Mouse (Mus musculus) heart, embryonic 13.5 days (tissue): ENCODE results near the gene Ankrd39. TPM values are rescaled to one million over a fixed set of nuclear protein-coding genes. Genes with fewer than 3 reads are reported as not detected.

ENCODE experiments used
- ATAC-seq: fragments of 200-750 bp; cut with Nextera tagmentation; 2 replicates; pipeline ENCODE4 v1.8.0; 2017; ENCODE audit warnings: moderate TSS enrichment; ENCODE audit not compliant: insufficient number of reproducible peaks, low FRiP score, low TSS enrichment; ENCODE audit errors: extremely low read depth
- H3K27ac ChIP-seq: fragments of 300-500 bp; sonication (generic); replicated peaks from 2 replicates; pipeline ENCODE4 v1.5.1; 2015; ENCODE audit warnings: moderate library complexity, mild to moderate bottlenecking, inconsistent platforms
- H3K27me3 ChIP-seq: fragments of 300-500 bp; sonication (generic); replicated peaks from 2 replicates; pipeline ENCODE4 v1.6.1; 2015; ENCODE audit warnings: mild to moderate bottlenecking, inconsistent platforms
- H3K36me3 ChIP-seq: fragments of 300-500 bp; sonication (generic); 2 replicates; pipeline ENCODE4 v1.6.1; 2015; ENCODE audit warnings: mild to moderate bottlenecking, inconsistent platforms
- H3K4me1 ChIP-seq: fragments of 300-500 bp; sonication (generic); 2 replicates; pipeline ENCODE4 v1.6.1; 2015; ENCODE audit warnings: inconsistent platforms
- H3K4me2 ChIP-seq: fragments of 300-500 bp; sonication (generic); 2 replicates; pipeline ENCODE4 v1.6.1; 2015; ENCODE audit warnings: inconsistent platforms, mild to moderate bottlenecking, moderate library complexity
- H3K4me3 ChIP-seq: fragments of 300-500 bp; sonication (generic); 2 replicates; pipeline ENCODE4 v1.5.1; 2015; ENCODE audit warnings: moderate library complexity, mild to moderate bottlenecking, inconsistent platforms
- H3K9ac ChIP-seq: fragments of 300-500 bp; sonication (generic); 2 replicates; pipeline ENCODE4 v1.6.1; 2015; ENCODE audit warnings: inconsistent platforms, mild to moderate bottlenecking, moderate library complexity
- H3K9me3 ChIP-seq: fragments of 300-500 bp; sonication (generic); 2 replicates; pipeline ENCODE4 v1.6.1; 2016; ENCODE audit warnings: inconsistent platforms
- WGBS: fragments of 180-500 bp; shearing (Covaris S2); methylation state at CpG from one replicate; pipeline ENCODE4 v1.1.7; 2015; ENCODE audit warnings: mixed read lengths; 5-methylcytosine and 5-hydroxymethylcytosine counted together
- polyA plus RNA-seq: library from polyadenylated mRNA; unstranded; fragments of >200 nt; fragmentation: Nextera tagmentation; extraction: Ambion mirVana; gene quantifications from 2 replicates; pipeline ENCODE4 v1.2.1, GENCODE M21; 2015

Gene Ankrd39
- polyA plus RNA-seq, 1 experiment from 2014 or later, result 23.6 TPM

- H3K27ac ChIP-seq, result peak overlapping the region; percentile 16; the same call in 1 of the 2 replicates
- peaks cover 51% of the 10 kb centered on the region for H3K36me3 ChIP-seq
- no peaks in the 10 kb centered on the region for H3K27me3 ChIP-seq
- H3K4me3 ChIP-seq, result no peak overlapping the region
- 19% methylated on average over 1 of the region's 1 CpGs for WGBS
- no peak for ATAC-seq
- peaks cover 57% of the 10 kb centered on the region for H3K4me1 ChIP-seq
- no peak overlapping the region for H3K4me2 ChIP-seq
- no peak overlapping the region for H3K9ac ChIP-seq
- H3K9me3 ChIP-seq, result no peaks in the 10 kb centered on the region
Measured at GRCm38 (mm10) chr1:36528351-36528750, 18.9 kb downstream of the Ankrd39 start.

- H3K4me3 ChIP-seq, result no peak overlapping the region
- ATAC-seq, result no peak
- H3K9me3 ChIP-seq, result no peaks in the 10 kb centered on the region
- peaks cover 56% of the 10 kb centered on the region for H3K36me3 ChIP-seq
- no peak overlapping the region for H3K4me2 ChIP-seq
- H3K9ac ChIP-seq, result no peak overlapping the region
- WGBS, result 86% methylated on average over 10 of the region's 10 CpGs
- peaks cover 62% of the 10 kb centered on the region for H3K4me1 ChIP-seq
- no peaks in the 10 kb centered on the region for H3K27me3 ChIP-seq
- no peak overlapping the region for H3K27ac ChIP-seq
Measured at GRCm38 (mm10) chr1:36526903-36527302, 20.3 kb downstream of the Ankrd39 start.

GRCm38 (mm10) chr1:36525774-36526173 lies 21.5 kb downstream of the Ankrd39 start:
- WGBS, result 90% methylated on average over 12 of the region's 12 CpGs
- no peaks in the 10 kb centered on the region for H3K9me3 ChIP-seq
- ATAC-seq, result no peak
- no peak overlapping the region for H3K4me2 ChIP-seq
- H3K9ac ChIP-seq, result no peak overlapping the region
- H3K27me3 ChIP-seq, result no peaks in the 10 kb centered on the region
- peaks cover 63% of the 10 kb centered on the region for H3K36me3 ChIP-seq
- no peak overlapping the region for H3K27ac ChIP-seq
- H3K4me1 ChIP-seq, result peaks cover 51% of the 10 kb centered on the region
- no peak overlapping the region for H3K4me3 ChIP-seq

GRCm38 (mm10) chr1:36524058-36524457 lies 23.2 kb downstream of the Ankrd39 start:
- H3K36me3 ChIP-seq, result peaks cover 77% of the 10 kb centered on the region
- peaks cover 40% of the 10 kb centered on the region for H3K4me1 ChIP-seq
- no peaks in the 10 kb centered on the region for H3K9me3 ChIP-seq
- H3K9ac ChIP-seq, result no peak overlapping the region
- H3K27ac ChIP-seq, result peak overlapping the region; percentile 91
- H3K4me2 ChIP-seq, result no peak overlapping the region
- no peaks in the 10 kb centered on the region for H3K27me3 ChIP-seq
- no peak for ATAC-seq
- no peak overlapping the region for H3K4me3 ChIP-seq
- 60% methylated on average over 5 of the region's 5 CpGs for WGBS

- 44% methylated on average over 9 of the region's 9 CpGs for whole genome bisulfite sequencing
- peak; percentile 58; the same call in 1 of the 2 replicates for ATAC-seq
- Histone ChIP-seq H3K4me1 (peaks cover 43% of the 10 kb centered on the region), H3K27ac (peak overlapping the region; percentile 91), H3K4me3 (no peak overlapping the region), H3K4me2 (0 out of 2 replicates have a peak overlapping the region, but pooled peaks have one; percentile 4), H3K9ac (peak overlapping the region; percentile 41; the same call in 1 of the 2 replicates), H3K27me3 (no peaks in the 10 kb centered on the region), H3K9me3 (no peaks in the 10 kb centered on the region), H3K36me3 (peaks cover 83% of the 10 kb centered on the region)
Measured at GRCm38 (mm10) chr1:36523332-36524013, 23.8 kb downstream of the Ankrd39 start.

GRCm38 (mm10) chr1:36522210-36522609 lies 25.0 kb downstream of the Ankrd39 start:
- no peak overlapping the region for H3K4me2 ChIP-seq
- H3K9ac ChIP-seq, result 0 out of 2 replicates have a peak overlapping the region, but pooled peaks have one; percentile 1
- no peaks in the 10 kb centered on the region for H3K27me3 ChIP-seq
- peaks cover 88% of the 10 kb centered on the region for H3K36me3 ChIP-seq
- WGBS, result 88% methylated on average over 7 of the region's 7 CpGs
- H3K4me3 ChIP-seq, result no peak overlapping the region
- peak overlapping the region; percentile 91 for H3K27ac ChIP-seq
- peaks cover 44% of the 10 kb centered on the region for H3K4me1 ChIP-seq
- no peak for ATAC-seq
- H3K9me3 ChIP-seq, result no peaks in the 10 kb centered on the region

- H3K9me3 ChIP-seq, result no peaks in the 10 kb centered on the region
- ATAC-seq, result no peak
- H3K4me3 ChIP-seq, result no peak overlapping the region
- peaks cover 78% of the 10 kb centered on the region for H3K36me3 ChIP-seq
- 81% methylated on average over 11 of the region's 11 CpGs for WGBS
- H3K4me1 ChIP-seq, result peaks cover 62% of the 10 kb centered on the region
- H3K27me3 ChIP-seq, result no peaks in the 10 kb centered on the region
- H3K9ac ChIP-seq, result no peak overlapping the region
- H3K27ac ChIP-seq, result no peak overlapping the region
- H3K4me2 ChIP-seq, result no peak overlapping the region
Measured at GRCm38 (mm10) chr1:36519626-36520025, 27.6 kb downstream of the Ankrd39 start.

- Histone ChIP-seq H3K27ac (no peak overlapping the region), H3K4me1 (peaks cover 62% of the 10 kb centered on the region), H3K4me3 (no peak overlapping the region), H3K36me3 (peaks cover 76% of the 10 kb centered on the region), H3K9ac (0 out of 2 replicates have a peak overlapping the region, but pooled peaks have one; percentile 61), H3K27me3 (no peaks in the 10 kb centered on the region), H3K9me3 (no peaks in the 10 kb centered on the region), H3K4me2 (no peak overlapping the region)
- ATAC-seq, result no peak
- WGBS, result 80% methylated on average over 3 of the region's 3 CpGs
Measured at GRCm38 (mm10) chr1:36518259-36518658, 29.0 kb downstream of the Ankrd39 start.

GRCm38 (mm10) chr1:36513718-36514117 lies 33.5 kb downstream of the Ankrd39 start:
- no peak for ATAC-seq
- peak overlapping the region; percentile 87 for H3K9ac ChIP-seq
- H3K4me2 ChIP-seq, result peak overlapping the region; percentile 96
- H3K4me3 ChIP-seq, result peak overlapping the region; percentile 72
- WGBS, result 62% methylated on average over 2 of the region's 2 CpGs
- H3K36me3 ChIP-seq, result peaks cover 32% of the 10 kb centered on the region
- peaks cover 3% of the 10 kb centered on the region; the same call in 1 of the 2 replicates for H3K9me3 ChIP-seq
- H3K27ac ChIP-seq, result no peak overlapping the region
- no peaks in the 10 kb centered on the region for H3K27me3 ChIP-seq
- H3K4me1 ChIP-seq, result peaks cover 50% of the 10 kb centered on the region

GRCm38 (mm10) chr1:36513310-36513709 lies 33.9 kb downstream of the Ankrd39 start:
- no peak for ATAC-seq
- no peak overlapping the region for H3K27ac ChIP-seq

GRCm38 (mm10) chr1:36512966-36513280 lies 34.3 kb downstream of the Ankrd39 start:
- H3K9ac ChIP-seq, result peak overlapping the region; percentile 87
- H3K36me3 ChIP-seq, result peaks cover 24% of the 10 kb centered on the region
- H3K27ac ChIP-seq, result peak overlapping the region; percentile 95
- H3K4me1 ChIP-seq, result peaks cover 42% of the 10 kb centered on the region
- H3K9me3 ChIP-seq, result peaks cover 3% of the 10 kb centered on the region; the same call in 1 of the 2 replicates
- peak overlapping the region; percentile 96 for H3K4me2 ChIP-seq
- H3K27me3 ChIP-seq, result no peaks in the 10 kb centered on the region
- H3K4me3 ChIP-seq, result peak overlapping the region; percentile 72
- ATAC-seq, result no peak
- WGBS, result 1% methylated on average over 16 of the region's 16 CpGs

More at GRCm38 (mm10) chr1:36513310-36513709, 33.9 kb downstream of the Ankrd39 start:
- Histone ChIP-seq H3K4me3 (peak overlapping the region; percentile 72), H3K36me3 (peaks cover 28% of the 10 kb centered on the region), H3K4me2 (peak overlapping the region; percentile 96), H3K9me3 (peaks cover 3% of the 10 kb centered on the region; the same call in 1 of the 2 replicates), H3K9ac (peak overlapping the region; percentile 87), H3K27me3 (no peaks in the 10 kb centered on the region), H3K4me1 (peaks cover 46% of the 10 kb centered on the region)
- WGBS, result 9% methylated on average over 1 of the region's 1 CpGs
